Mouse (Mus musculus) right cerebral cortex, postnatal 4 days (tissue): ENCODE measurements around the gene Gprc5b.

Experiments used
- DNase-seq: peaks from one replicate; pipeline ENCODE4 v3.0.0-alpha.2; 2022

Gene Gprc5b

DNA sequence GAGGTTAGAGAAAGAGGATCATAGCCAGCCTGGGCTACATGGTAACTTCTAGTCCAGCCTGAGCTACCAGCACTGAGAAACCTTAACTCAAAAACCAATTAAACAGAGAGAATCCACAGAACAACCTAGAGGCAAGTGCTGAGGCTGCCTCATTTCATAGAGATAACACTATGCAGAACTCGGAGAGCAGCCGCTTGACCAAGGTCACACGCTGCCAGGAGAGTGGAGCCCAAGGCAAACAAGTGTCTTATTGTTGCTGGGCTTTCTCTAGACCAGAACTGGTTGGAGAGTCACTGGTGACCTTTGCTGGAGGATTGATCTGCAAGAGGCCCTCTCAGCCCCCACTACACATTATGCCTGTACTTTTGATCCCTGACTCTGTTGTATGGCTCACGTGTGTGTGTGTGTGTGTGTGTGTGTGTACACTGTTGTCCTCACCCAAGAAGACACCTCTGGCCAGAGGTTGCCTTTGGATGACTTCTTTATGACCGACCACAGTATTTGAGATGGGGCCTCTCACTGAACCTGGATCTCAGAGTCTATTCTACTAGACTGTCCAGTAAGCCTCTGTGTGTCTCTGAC is 5.6 kb downstream of the Gprc5b start:
- DNase-seq: no peak

DNA sequence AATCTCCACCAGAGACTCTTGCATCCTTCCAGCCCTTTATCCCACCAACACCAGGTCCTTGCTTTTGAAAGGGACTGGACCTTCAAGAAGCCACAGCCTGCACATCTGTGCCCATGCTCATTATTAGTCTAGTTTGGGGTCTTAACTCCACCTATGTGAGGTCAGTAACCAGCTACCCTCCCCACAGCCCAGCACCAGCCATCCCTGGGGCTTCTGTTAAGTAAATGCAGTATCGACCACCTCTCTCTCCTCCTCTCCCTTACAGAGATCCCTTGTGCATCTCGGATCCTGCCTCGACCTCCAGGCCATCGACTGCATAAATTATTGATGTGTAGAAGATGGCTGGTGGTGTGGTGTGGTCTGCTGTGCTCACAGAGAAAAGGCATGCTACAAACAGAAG is 8.6 kb downstream of the Gprc5b start:
- no peak for DNase-seq

DNA sequence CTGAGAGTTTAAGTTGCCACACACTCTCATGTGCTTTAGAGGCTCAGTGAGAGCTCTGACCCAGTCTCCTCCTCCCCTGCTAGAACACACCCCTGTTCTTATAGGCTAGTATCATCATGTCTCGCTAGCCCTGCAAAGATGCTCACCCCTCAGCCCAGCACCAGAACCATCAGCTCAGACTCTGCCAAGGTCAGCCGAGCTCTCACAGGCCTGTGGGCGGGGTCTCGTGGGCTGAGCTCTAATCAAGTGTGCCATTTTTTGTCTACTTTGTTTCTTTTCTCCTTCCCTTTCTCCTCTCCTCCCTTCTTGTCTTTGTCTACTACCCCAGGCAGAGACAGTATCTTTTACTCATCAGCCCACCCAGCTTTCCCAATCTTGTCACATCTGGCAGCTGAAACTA is 9.2 kb downstream of the Gprc5b start:
- no peak for DNase-seq

DNA sequence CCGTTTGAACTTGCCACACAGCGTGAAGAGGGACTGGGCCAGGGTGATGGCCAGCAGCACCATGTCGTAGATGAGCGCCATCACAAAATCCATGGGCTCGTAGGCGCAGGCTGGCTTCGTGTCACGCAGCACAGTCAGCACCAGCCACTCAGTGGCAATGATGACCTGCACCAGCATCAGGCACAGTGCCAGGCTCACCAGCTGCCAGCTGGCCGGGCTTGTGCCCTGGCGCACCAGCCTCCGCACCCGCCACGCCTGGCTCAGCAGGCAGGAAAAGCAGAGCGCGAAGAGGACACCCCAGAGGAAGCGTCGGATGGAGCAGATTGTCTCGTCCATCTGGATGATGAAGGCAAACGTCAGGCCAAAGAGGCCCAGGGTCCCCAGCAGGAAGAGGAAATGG is 11.1 kb downstream of the Gprc5b start:
- DNase-seq: peak; percentile 69

DNA sequence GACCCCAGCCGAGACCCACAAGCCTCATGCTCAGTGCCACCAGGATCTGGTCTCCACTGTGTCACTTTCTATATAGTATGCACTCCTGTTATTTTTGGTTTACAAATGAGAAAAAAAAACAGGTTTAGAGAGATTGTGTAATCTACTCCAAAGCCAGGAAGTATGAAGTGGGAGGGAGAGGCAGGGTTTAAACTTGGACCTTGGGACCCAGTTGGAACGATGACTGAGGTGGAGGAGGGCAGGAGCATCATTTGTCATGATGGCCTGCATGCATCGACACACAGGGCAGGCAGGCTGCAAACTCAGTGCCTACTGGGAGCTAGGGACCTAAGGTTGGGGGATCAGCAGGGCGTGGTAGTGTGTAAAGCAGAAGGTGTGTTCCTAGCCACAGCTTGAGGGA is 12.4 kb downstream of the Gprc5b start:
- no peak for DNase-seq

DNA sequence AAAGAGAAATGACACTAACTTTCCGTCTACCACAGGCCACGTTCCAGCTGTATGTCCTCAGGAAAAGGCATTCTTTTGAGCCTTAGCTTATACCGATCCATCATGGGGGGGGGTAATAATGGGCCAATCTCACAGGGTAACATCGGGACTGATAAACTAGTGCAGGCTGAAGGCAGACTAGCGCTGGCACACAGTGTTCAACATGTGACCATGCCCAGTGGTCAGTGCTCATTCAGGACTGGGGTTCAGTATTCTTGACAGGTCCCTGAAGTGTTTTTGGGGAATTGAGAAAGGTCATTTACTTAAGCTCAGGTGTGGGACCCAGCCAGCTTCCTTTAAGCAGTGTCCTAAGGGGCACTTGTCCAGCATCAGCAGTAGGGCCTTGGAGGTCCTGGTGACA is 13.2 kb downstream of the Gprc5b start:
- DNase-seq: no peak

DNA sequence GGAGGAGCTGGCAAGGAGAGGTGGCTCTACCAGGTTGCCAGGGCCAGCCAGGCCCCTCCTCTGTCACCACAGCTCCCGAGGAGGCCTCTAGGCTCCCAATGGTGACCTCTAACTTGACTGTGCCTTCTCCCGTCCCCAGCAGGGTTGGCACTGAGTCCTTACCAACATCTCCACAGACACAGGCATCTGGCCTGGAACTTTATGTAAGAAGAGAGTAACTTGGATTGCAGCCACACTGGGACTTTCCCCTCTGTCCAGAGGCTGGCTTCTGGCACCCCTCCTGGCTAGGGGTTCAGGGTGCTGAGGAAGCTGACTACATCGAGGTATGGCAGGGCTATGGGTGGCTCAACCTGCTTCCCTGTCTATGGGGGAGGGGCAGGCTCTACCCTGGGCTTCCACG is 13.7 kb downstream of the Gprc5b start:
- no peak for DNase-seq

DNA sequence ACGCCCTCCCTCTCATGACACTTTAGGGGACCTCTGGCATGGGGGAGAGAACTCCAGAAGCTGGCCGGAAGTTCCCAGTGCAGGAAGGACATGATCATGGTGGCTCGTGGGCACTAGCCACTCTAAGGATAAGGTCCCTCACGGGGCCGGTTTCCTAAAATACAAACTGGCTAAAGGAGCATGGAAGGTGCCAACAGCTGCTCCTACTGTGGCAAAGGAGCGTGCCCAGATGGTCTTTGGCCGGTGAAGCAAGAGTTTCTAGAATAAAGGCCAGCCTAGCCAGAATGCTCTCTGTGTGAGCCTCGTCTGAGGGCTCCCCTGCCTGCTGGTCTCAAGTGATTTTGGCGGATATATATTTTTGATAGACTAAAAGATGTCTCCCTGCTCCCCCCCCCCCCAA is 15.3 kb downstream of the Gprc5b start:
- no peak for DNase-seq

DNA sequence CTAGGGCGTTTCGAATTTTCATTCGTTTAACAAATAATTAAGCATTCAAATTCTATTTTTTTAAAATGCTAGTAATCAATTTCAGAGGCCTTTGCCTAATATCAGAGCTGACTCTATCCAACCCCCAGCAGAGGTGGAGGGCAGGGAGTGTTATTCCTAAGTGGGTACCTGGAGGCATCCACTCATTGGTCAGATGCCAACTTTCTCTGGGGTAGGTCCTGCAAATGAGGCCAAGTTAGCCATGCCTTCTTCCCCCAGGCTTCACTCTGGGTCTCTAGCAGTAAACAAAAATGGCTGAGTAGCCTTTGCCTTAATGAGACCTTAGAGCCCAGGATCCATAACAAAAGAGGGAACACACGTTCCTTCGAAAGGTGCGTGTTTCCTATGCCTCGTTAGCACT is 15.9 kb downstream of the Gprc5b start:
- no peak for DNase-seq

DNA sequence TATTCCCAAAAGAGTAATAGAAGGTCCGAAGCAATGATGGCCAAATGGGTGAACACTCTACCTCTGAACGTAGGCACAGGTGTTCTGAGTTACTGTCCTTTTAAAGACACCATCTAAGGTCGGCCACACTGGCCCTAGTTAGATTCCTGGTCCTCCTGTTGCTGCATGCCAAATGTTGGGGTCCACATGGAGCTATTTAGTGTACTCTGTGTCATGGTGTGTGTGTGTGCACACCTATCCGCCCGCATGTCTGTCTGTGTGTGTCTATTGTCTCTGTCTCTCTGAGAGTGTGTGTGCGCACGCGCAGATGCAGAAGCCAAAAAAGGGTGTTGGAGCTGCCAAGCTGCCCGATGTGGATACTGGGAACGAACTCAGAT is 17.9 kb downstream of the Gprc5b start:
- no peak for DNase-seq

DNA sequence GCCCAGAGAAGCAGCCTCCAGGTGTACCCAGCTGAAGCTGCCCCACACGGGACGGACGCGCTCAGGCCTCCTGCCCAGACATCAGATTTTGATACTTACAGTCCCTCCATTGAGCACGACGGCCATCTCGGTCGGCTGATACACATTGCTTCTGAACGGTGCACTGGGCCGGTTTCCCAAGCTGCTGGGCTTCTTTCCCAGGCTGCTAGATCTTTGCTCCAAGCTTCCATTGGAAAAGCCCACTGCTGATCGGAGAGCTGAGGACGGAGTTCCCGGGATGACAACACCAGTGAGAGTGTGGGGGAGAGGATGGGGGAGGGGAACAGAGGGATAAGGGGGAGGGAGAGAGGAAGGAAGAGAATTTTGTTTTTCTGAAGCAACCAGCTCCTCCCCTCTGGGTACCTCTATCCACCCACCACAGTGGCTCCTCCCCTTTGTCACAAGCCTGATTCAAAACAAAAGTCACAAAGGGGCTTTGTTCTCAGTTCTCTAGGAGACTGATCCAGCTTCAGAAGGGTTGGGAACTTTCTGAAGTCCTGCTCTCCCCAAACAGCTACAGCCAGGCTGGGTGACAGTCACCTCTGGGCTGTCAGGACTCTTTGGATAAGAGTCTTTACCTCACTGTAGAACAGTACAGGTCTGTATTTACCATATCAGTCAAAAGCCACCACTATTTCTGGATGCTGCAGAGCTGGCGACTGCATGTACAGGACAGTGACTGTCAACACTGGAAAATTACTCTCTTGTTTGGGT is 18.4 kb downstream of the Gprc5b start:
- DNase-seq: peak; percentile 57

DNA sequence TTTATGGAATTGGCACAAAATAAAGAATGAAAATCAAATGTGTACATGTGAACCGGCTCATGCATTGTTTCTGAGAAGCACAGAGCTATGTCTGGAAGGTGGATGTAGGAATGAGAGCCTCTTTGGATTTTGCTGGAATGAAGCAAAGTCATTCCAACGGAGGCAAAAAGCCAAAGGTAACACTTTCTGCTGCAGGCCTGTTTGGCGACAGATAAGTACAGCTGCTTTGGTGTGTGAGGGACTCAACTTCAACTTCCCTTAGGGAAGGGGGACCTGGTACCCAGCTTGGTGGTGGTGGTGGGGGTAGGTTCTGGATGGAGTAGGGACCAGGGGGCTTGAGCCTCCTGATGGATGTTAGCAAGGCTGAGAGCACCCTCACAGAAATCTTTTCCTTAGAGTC is 19.2 kb downstream of the Gprc5b start:
- DNase-seq: no peak

DNA sequence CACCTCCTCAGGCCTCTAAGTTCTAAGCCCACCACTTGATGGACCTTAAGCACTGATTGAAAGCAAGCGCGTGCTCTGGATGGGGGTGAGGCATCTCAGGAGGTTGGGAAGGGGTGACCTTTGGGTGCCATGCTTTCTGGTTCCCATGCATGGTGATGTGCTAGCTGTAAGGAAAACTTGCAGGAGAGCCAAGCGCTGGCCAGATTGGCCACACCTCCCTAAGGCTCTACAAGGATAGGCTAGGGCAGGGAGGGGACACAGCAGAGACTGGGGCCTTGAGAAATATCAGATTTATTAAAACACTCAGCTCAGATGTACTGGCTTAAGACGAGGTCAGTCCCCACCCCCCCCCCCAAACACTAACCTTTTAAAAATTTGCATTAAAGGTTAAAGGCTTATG is 21.6 kb downstream of the Gprc5b start:
- DNase-seq: no peak

DNA sequence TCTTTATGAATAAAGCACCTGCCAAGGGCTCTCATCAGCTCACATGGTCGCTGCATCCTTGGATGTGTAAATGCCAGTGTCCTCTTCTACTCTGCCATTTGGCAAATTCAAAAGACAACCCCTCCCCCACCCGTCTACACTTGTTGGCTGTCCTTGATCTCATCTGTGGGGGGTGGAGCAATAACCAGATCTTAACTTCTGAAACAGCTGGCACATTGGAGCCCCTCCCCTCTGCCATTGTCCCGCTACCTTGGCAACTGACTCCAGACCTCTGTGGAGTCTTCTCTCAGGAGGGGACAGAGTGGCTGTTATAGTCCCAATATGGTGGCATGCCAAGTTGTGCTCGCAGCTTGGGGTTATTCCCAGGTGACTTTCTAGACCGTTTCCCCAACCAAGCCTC is 22.7 kb downstream of the Gprc5b start:
- no peak for DNase-seq

DNA sequence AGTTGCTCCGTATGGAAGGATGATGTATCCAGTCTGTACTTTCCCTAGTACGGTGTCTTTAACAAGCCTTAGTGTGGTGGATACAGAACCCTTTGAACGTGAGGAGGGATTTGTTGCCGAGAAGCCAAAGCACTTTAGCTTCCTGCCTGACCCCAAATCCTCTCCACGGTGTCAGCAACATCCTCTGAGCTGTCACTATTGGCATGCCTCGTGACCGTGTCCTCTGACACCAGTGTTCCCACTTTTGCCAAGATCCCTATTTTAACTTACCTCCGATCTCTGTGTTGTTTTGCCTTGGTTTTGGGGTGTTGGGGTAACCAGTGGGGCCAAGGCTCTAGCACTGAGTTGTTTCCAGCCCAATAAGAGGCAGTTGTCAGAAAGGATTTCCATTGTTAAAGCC is 23.5 kb downstream of the Gprc5b start:
- no peak for DNase-seq

DNA sequence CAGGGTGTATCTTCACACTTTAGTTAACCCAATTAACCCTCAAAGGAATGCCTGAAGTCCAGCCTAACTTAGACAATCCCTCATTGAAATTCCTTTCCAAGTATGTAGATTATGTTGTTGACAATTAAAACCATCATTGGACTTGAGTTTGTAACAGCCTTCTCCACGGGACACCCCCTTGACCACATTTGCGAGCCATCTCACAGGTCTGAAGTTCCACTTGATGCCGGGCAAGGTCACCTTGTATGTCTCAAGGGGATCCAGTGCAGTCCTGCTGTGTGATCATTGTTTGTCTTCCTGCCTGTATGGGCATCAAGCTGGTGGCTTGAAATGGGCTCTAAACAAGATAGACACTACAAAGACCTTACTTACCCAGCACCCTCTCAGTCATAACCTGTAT is 26.1 kb downstream of the Gprc5b start:
- no peak for DNase-seq

DNA sequence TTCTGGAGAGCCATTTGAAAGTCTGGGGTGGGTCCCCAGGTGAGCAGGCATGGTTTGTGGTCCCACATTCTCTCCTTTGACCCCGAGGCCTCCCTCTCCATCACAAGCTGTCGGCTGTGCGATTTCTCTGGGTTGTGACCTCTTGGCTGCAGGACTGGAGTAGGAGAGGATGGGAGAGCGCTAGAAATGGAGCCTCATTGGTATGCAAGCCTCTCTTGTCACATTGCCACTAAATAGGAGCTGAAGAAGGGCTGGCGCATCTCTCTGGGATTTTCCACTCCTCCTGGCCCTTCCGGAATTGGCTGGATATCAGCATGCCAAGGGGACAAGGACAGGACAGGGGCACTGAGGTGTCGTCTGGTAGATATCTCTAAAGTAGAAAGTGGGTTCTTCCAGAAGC is 29.8 kb downstream of the Gprc5b start:
- no peak for DNase-seq

DNA sequence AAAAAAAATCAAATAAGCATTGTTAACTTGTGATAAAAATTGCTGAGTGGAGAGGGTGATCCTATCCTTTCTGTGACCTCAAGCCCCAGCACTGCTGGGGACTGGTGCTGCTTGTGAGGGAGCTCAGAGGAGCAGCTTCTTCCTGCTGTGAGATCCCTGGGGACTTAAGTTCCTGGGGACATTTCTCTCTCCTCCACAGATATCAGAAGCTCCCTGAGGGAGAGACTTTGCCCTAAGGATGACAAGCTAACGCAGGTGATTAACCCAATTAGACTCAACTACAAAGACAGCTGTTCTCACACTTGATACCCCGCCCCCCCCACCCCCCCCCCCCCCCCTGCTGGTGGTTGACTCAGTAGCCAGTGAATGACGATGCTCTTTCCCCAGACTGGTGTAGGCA is 30.2 kb downstream of the Gprc5b start:
- DNase-seq: no peak

DNA sequence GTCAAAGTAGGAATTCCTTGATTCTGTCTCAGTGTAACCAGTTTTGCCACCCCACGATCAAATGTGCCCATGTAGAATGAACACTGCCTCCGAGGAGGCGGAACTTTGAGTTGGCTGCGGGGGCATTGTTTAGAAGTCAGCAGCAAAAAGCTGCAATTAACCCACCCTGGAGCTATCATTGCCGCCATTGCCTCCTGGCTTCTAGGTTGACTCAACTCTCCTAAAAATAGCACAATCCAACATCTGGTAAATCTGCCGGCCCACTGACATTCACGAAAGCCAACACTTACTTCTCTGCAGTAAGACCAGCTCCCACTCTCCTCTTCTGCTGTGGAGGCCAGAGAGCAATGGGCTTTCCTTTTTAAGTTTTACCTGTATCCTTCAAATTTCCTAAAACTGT is 35.8 kb downstream of the Gprc5b start:
- DNase-seq: no peak

DNA sequence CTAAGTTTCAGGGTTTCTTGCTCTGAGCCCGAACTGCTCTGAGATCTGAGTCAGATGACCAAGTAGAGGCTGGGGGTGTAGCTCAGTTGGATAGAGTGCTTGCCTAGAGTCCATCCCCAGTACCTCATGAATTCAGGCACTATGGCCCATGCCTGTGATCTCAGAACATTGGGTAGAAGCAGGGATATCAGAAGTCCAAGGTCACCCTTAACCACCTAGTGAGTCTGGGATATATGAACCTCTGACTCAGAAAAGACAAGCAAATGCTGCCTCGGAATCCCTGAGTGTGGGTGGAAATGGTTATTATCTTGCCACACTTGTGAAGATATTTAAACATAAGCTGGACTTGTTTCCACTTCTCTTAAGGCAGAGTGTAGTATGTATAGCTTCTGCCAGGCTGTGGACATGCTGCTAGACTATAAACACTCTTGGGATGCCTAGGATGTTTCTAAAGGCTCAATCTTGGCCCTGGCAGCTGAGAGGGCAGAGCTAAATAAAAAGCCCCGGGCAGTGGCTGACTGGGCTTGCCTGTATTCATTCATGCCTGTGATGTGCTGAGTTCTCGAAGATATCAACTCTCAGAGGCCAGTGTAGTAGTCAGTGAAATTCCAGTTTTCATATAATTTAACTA is 38.3 kb downstream of the Gprc5b start:
- no peak for DNase-seq

DNA sequence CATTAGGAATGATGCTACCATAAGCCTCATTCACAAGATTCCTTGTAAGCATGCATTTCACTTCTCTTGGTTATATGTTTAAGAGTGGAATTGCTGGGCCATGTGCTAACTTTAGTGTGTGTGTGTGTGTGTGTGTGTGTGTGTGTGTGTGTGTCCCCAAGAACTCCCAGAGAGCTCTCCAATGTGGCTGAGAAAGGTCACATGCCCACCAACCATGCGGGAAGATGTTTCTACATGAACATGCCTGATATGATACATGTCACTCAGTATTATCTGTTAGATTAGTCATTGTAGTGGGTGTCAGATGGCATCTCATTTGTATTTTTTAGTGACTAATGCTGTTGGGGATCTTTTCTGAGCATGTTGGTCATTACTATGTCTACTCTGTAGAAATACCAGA is 40.0 kb downstream of the Gprc5b start:
- DNase-seq: no peak

DNA sequence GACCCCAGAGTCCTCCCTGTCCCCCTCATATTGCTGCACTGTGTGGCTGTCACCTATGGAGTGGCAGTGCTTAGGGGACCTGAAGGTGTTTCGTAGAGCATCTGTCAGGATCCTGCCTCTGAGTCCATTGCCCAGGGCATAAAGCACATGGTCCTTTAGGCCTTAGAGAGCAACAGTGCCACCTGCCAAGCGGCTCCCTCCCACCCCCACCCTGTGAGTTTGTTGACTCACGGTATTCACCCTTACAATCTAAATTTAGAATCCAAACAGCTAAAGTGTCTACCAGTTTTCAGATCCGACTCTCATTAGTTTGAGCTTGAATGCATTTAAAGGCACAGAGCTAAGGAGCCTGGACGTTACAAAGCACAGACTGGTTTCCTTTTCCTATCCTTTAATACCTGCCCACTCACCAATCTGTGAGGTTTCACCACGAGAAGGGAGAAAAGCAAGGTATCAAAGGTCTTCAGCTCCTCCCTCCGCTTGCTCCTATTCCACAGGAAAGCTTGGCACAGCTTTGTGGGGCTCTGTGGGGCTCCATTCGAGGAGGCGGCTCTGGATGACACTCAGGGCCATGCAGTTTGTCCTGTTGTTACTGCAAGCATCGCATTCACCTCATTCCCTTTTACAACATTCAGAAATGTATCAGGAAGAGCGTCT is 41.3 kb downstream of the Gprc5b start:
- DNase-seq: no peak

DNA sequence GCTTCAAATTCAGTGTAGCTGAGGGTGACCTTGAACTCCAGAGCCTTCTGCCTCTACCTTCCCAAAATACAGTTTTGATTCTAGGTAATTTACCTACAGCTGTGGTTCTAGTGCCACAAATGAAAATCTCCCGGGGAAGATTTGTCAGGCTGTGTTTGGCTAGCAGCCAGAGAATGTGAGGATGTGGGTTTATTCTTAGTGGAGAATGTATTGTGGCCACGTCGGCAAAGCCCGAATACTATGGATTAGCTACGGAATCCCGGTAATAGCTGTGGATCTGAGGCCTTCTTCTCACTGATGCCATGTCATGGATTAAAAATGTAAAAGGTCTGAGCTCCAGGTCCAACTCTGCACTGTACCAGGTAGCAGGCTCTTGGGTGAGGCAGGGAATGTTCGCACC is 45.3 kb downstream of the Gprc5b start:
- no peak for DNase-seq

DNA sequence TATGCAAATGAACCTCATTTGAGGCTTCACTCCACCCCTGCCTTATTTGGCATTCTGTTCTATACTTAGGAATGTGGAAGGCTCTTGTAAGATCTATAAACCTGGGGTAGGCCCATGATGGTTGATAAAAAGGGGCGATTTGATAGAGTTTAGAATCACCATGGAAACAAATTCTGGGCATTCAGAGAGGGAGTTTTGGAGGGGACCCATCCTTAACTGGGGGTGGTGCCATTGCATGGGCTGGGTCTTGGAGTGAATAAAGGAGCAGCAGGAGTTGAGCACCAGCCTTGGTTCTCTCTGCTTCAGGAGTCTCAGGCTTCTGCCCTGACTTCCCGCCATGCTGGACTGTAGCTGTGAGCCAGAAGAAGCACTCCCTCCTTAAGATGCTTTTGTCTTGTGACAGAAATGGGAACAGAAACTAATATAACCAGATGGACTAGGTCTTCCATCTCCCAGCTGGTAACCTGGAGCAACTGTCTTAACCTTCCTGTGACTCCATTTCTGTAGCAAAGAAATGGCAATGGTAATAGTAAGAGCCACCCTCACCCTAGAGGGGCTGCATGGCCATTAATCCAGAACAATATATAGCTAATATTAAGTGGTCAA is 46.2 kb downstream of the Gprc5b start:
- no peak for DNase-seq
